Mouse (Mus musculus): ENCODE results near the gene Lrrtm3.

Gene Lrrtm3

GRCm38 (mm10) chr10:63899891-63900290 lies 190.2 kb downstream of the Lrrtm3 start:
- no peak for DNase-seq (ENCODE audit: low read depth, low spot score)

- no peak for DNase-seq (ENCODE audit: low read depth, low spot score)
Measured at GRCm38 (mm10) chr10:63894612-63895011, 195.5 kb downstream of the Lrrtm3 start.

- no peak for DNase-seq (ENCODE audit: low read depth, low spot score)
Measured at GRCm38 (mm10) chr10:63886449-63887088, 203.5 kb downstream of the Lrrtm3 start.

GRCm38 (mm10) chr10:63880462-63880903 lies 209.6 kb downstream of the Lrrtm3 start:
- no peak for DNase-seq (ENCODE audit: low read depth, low spot score)
